Mouse (Mus musculus) midbrain, embryonic 11.5 days (tissue): ENCODE data around the gene Bcl7a. TPM values are rescaled to one million over a fixed set of nuclear protein-coding genes. Genes with fewer than 3 reads are reported as not detected.

ENCODE experiments used
- ATAC-seq: fragments of 200-750 bp; cut with Nextera tagmentation; 2 replicates; pipeline ENCODE4 v1.8.0; 2017; ENCODE audit warnings: moderate TSS enrichment, moderate library complexity; ENCODE audit not compliant: low FRiP score
- DNase-seq: peaks from one replicate; pipeline ENCODE4 v3.0.0; 2015; ENCODE audit warnings: low spot score; ENCODE audit errors: missing footprints
- H3K27ac ChIP-seq: fragments of 300-500 bp; sonication (generic); 2 replicates; pipeline ENCODE4 v1.5.1; 2014; ENCODE audit warnings: low read depth, low read length
- H3K27me3 ChIP-seq: fragments of 300-500 bp; sonication (generic); 2 replicates; pipeline ENCODE4 v1.6.1; 2014; ENCODE audit warnings: mild to moderate bottlenecking, low read length, moderate library complexity, mixed read lengths; ENCODE audit not compliant: control insufficient read depth, insufficient read depth
- H3K36me3 ChIP-seq: fragments of 300-500 bp; sonication (generic); 2 replicates; pipeline ENCODE4 v1.6.1; 2014; ENCODE audit warnings: mild to moderate bottlenecking, low read length, moderate library complexity, mixed read lengths; ENCODE audit not compliant: control insufficient read depth, insufficient read depth
- H3K4me1 ChIP-seq: fragments of 300-500 bp; sonication (generic); 2 replicates; pipeline ENCODE4 v1.6.1; 2014; ENCODE audit warnings: low read length; ENCODE audit not compliant: control insufficient read depth, insufficient read depth
- H3K4me2 ChIP-seq: fragments of 300-500 bp; sonication (generic); 2 replicates; pipeline ENCODE4 v1.6.1; 2014; ENCODE audit warnings: mild to moderate bottlenecking, moderate library complexity
- H3K4me3 ChIP-seq: fragments of 300-500 bp; sonication (generic); 2 replicates; pipeline ENCODE4 v1.5.1; 2014; ENCODE audit warnings: low read depth, low read length
- H3K9ac ChIP-seq: fragments of 300-500 bp; sonication (generic); 2 replicates; pipeline ENCODE4 v1.6.1; 2014; ENCODE audit warnings: low read length
- H3K9me3 ChIP-seq: fragments of 300-500 bp; sonication (generic); 2 replicates; pipeline ENCODE4 v1.6.1; 2016; ENCODE audit warnings: low read length; ENCODE audit not compliant: control insufficient read depth
- WGBS: fragments of 180-500 bp; shearing (Covaris S2); extraction: QIAGEN DNeasy Blood & Tissue Kit; methylation state at CpG from one replicate; pipeline ENCODE4 v1.1.7; 2014; 5-methylcytosine and 5-hydroxymethylcytosine counted together
- polyA plus RNA-seq: library from polyadenylated mRNA; unstranded; fragments of >200 nt; fragmentation: Nextera tagmentation; extraction: Ambion mirVana; gene quantifications from 2 replicates; pipeline ENCODE4 v1.2.1, GENCODE M21; 2014

Bcl7a gene
- polyA plus RNA-seq, 1 experiment from 2014 or later = 45.3 TPM

GRCm38 (mm10) chr5:123326006-123326750 lies 17.5 kb upstream of the Bcl7a start:
- Histone ChIP-seq H3K4me2 (no peak overlapping the region), H3K9me3 (no peaks in the 10 kb centered on the region), H3K4me1 (peaks cover 3% of the 10 kb centered on the region), H3K27me3 (no peaks in the 10 kb centered on the region), H3K4me3 (no peak overlapping the region), H3K27ac (no peak overlapping the region), H3K36me3 (no peaks in the 10 kb centered on the region), H3K9ac (no peak overlapping the region)
- DNase-seq (no peak), ATAC-seq (no peak)
- WGBS = 69% methylated on average over 15 of the region's 15 CpGs

- DNase-seq (no peak), ATAC-seq (no peak)
- H3K4me2 ChIP-seq = no peak overlapping the region
- no peak overlapping the region for H3K9ac ChIP-seq
- peaks cover 3% of the 10 kb centered on the region for H3K4me1 ChIP-seq
- H3K9me3 ChIP-seq = no peaks in the 10 kb centered on the region
- no peaks in the 10 kb centered on the region for H3K27me3 ChIP-seq
- H3K36me3 ChIP-seq = no peaks in the 10 kb centered on the region
- H3K4me3 ChIP-seq = no peak overlapping the region
- WGBS = 81% methylated on average over 9 of the region's 9 CpGs
- no peak overlapping the region for H3K27ac ChIP-seq
Measured at GRCm38 (mm10) chr5:123326751-123327148, 16.9 kb upstream of the Bcl7a start.

- WGBS = 89% methylated on average over 8 of the region's 8 CpGs
- H3K4me3 ChIP-seq = no peak overlapping the region
- no peaks in the 10 kb centered on the region for H3K36me3 ChIP-seq
- no peaks in the 10 kb centered on the region for H3K9me3 ChIP-seq
- no peak for DNase-seq
- H3K4me2 ChIP-seq = no peak overlapping the region
- H3K4me1 ChIP-seq = peaks cover 3% of the 10 kb centered on the region
- H3K9ac ChIP-seq = no peak overlapping the region
- H3K27me3 ChIP-seq = no peaks in the 10 kb centered on the region
- no peak for ATAC-seq
- no peak overlapping the region for H3K27ac ChIP-seq
Measured at GRCm38 (mm10) chr5:123327686-123328085, 15.9 kb upstream of the Bcl7a start.

GRCm38 (mm10) chr5:123333566-123333965 lies 10.1 kb upstream of the Bcl7a start:
- DNase-seq = no peak
- Histone ChIP-seq H3K9ac (no peak overlapping the region), H3K27me3 (no peaks in the 10 kb centered on the region), H3K4me3 (no peak overlapping the region), H3K4me2 (no peak overlapping the region), H3K4me1 (peaks cover 8% of the 10 kb centered on the region), H3K36me3 (no peaks in the 10 kb centered on the region), H3K9me3 (no peaks in the 10 kb centered on the region), H3K27ac (no peak overlapping the region)
- 85% methylated on average over 6 of the region's 6 CpGs for WGBS
- ATAC-seq = no peak

GRCm38 (mm10) chr5:123336205-123336961 lies 7.3 kb upstream of the Bcl7a start:
- H3K36me3 ChIP-seq = no peaks in the 10 kb centered on the region
- peaks cover 8% of the 10 kb centered on the region for H3K4me1 ChIP-seq
- no peak overlapping the region for H3K4me2 ChIP-seq
- ATAC-seq (no peak), DNase-seq (no peak)
- H3K27me3 ChIP-seq = no peaks in the 10 kb centered on the region
- no peak overlapping the region for H3K9ac ChIP-seq
- no peak overlapping the region for H3K4me3 ChIP-seq
- H3K27ac ChIP-seq = no peak overlapping the region; the same call in 1 of the 2 replicates
- 57% methylated on average over 4 of the region's 4 CpGs for WGBS
- H3K9me3 ChIP-seq = no peaks in the 10 kb centered on the region

- no peaks in the 10 kb centered on the region for H3K27me3 ChIP-seq
- no peak overlapping the region for H3K4me2 ChIP-seq
- no peak for DNase-seq
- no peak for ATAC-seq
- no peaks in the 10 kb centered on the region for H3K9me3 ChIP-seq
- no peak overlapping the region for H3K27ac ChIP-seq
- peaks cover 10% of the 10 kb centered on the region for H3K4me1 ChIP-seq
- H3K9ac ChIP-seq = no peak overlapping the region
- H3K36me3 ChIP-seq = no peaks in the 10 kb centered on the region
- 76% methylated on average over 3 of the region's 3 CpGs for WGBS
- H3K4me3 ChIP-seq = no peak overlapping the region
Measured at GRCm38 (mm10) chr5:123338463-123338862, 5.2 kb upstream of the Bcl7a start.

- no peaks in the 10 kb centered on the region for H3K9me3 ChIP-seq
- ATAC-seq (peak; percentile 59; the same call in 1 of the 2 replicates), DNase-seq (no peak)
- H3K27me3 ChIP-seq = no peaks in the 10 kb centered on the region
- H3K36me3 ChIP-seq = no peaks in the 10 kb centered on the region
- H3K4me2 ChIP-seq = peak overlapping the region; percentile 94
- peak overlapping the region; percentile 98 for H3K27ac ChIP-seq
- H3K9ac ChIP-seq = peak overlapping the region; percentile 98
- peaks cover 22% of the 10 kb centered on the region for H3K4me1 ChIP-seq
- WGBS = 0% methylated on average over 33 of the region's 51 CpGs
- peak overlapping the region; percentile 83 for H3K4me3 ChIP-seq
Measured at GRCm38 (mm10) chr5:123344628-123344962, 961 bp downstream of the Bcl7a start.

- peak overlapping the region; percentile 98 for H3K9ac ChIP-seq
- peak; percentile 96 for DNase-seq
- peak overlapping the region; percentile 94 for H3K4me2 ChIP-seq
- H3K36me3 ChIP-seq = no peaks in the 10 kb centered on the region
- no peaks in the 10 kb centered on the region for H3K9me3 ChIP-seq
- peak; percentile 38; the same call in 1 of the 2 replicates for ATAC-seq
- H3K27me3 ChIP-seq = no peaks in the 10 kb centered on the region
- peak overlapping the region; percentile 98 for H3K27ac ChIP-seq
- peak overlapping the region; percentile 83 for H3K4me3 ChIP-seq
- H3K4me1 ChIP-seq = peaks cover 22% of the 10 kb centered on the region
- WGBS = 0% methylated on average over 79 of the region's 87 CpGs
Measured at GRCm38 (mm10) chr5:123344963-123345852, 1.6 kb downstream of the Bcl7a start.
